Mouse (Mus musculus) neural tube, embryonic 14.5 days (tissue): ENCODE measurements at regions not wholly inside any gene's neighbourhood (a gene's known extent, or its start where the extent isn't known, plus 50 kb on each side); places are given as distances from the start of the nearest gene placed in this dataset.

ENCODE experiments used
- ATAC-seq: fragments of 200-750 bp; cut with Nextera tagmentation; 2 replicates; pipeline ENCODE4 v1.8.0; 2017; ENCODE audit warnings: low read depth, mild to moderate bottlenecking, moderate TSS enrichment, moderate library complexity
- H3K27ac ChIP-seq: fragments of 300-500 bp; sonication (generic); 2 replicates; pipeline ENCODE4 v1.5.1; 2014; ENCODE audit warnings: low read depth, mild to moderate bottlenecking, control low read depth, low read length, moderate library complexity, mixed read lengths
- H3K27me3 ChIP-seq: fragments of 300-500 bp; sonication (generic); 2 replicates; pipeline ENCODE4 v1.6.1; 2014; ENCODE audit warnings: low read length; ENCODE audit not compliant: control insufficient read depth, insufficient read depth
- H3K36me3 ChIP-seq: fragments of 300-500 bp; sonication (generic); 2 replicates; pipeline ENCODE4 v1.6.1; 2014; ENCODE audit warnings: low read length, mixed read lengths; ENCODE audit not compliant: control insufficient read depth, insufficient read depth
- H3K4me1 ChIP-seq: fragments of 300-500 bp; sonication (generic); 2 replicates; pipeline ENCODE4 v1.6.1; 2014; ENCODE audit warnings: low read length; ENCODE audit not compliant: control insufficient read depth, insufficient read depth
- H3K4me2 ChIP-seq: fragments of 300-500 bp; sonication (generic); 2 replicates; pipeline ENCODE4 v1.6.1; 2014; ENCODE audit warnings: mild to moderate bottlenecking, low read depth, low read length, control low read depth
- H3K4me3 ChIP-seq: fragments of 300-500 bp; sonication (generic); 2 replicates; pipeline ENCODE4 v1.5.1; 2014; ENCODE audit warnings: low read depth, low read length, control low read depth, mixed read lengths
- H3K9ac ChIP-seq: fragments of 300-500 bp; sonication (generic); replicated peaks from 2 replicates; pipeline ENCODE4 v1.6.1; 2014; ENCODE audit warnings: low read depth, mild to moderate bottlenecking, control low read depth, low read length, mixed read lengths
- H3K9me3 ChIP-seq: fragments of 300-500 bp; sonication (generic); 2 replicates; pipeline ENCODE4 v1.6.1; 2016; ENCODE audit warnings: low read length; ENCODE audit not compliant: control insufficient read depth
- WGBS: fragments of 180-500 bp; shearing (Covaris S2); extraction: QIAGEN DNeasy Blood & Tissue Kit; methylation state at CpG from one replicate; pipeline ENCODE4 v1.1.7; 2014; 5-methylcytosine and 5-hydroxymethylcytosine counted together

- Histone ChIP-seq H3K9me3 (no peaks in the 10 kb centered on the region), H3K4me3 (no peak overlapping the region), H3K9ac (no peak overlapping the region), H3K4me2 (no peak overlapping the region), H3K27me3 (no peaks in the 10 kb centered on the region), H3K36me3 (no peaks in the 10 kb centered on the region), H3K27ac (no peak overlapping the region), H3K4me1 (no peaks in the 10 kb centered on the region)
- 92% methylated on average over 2 of the region's 2 CpGs for WGBS
- no peak for ATAC-seq
These were observed 104.6 kb upstream of the Smad1 start for GRCm38 (mm10) chr8:79503906-79504305.

- Histone ChIP-seq H3K9ac (no peak overlapping the region), H3K4me3 (no peak overlapping the region), H3K27ac (no peak overlapping the region), H3K27me3 (no peaks in the 10 kb centered on the region), H3K9me3 (no peaks in the 10 kb centered on the region), H3K4me2 (no peak overlapping the region), H3K4me1 (0 out of 2 replicates have a peak, but pooled peaks cover 4% of the 10 kb centered on the region), H3K36me3 (no peaks in the 10 kb centered on the region)
- WGBS, result 81% methylated on average over 4 of the region's 4 CpGs
- ATAC-seq, result no peak
These were observed 102.7 kb upstream of the Smad1 start for GRCm38 (mm10) chr8:79502062-79502461.

GRCm38 (mm10) chr8:79501238-79501637 is 101.9 kb upstream of the Smad1 start:
- H3K27me3 ChIP-seq, result no peaks in the 10 kb centered on the region
- 0 out of 2 replicates have a peak, but pooled peaks cover 4% of the 10 kb centered on the region for H3K4me1 ChIP-seq
- H3K36me3 ChIP-seq, result no peaks in the 10 kb centered on the region
- no peak for ATAC-seq
- no peak overlapping the region for H3K4me3 ChIP-seq
- H3K4me2 ChIP-seq, result no peak overlapping the region
- H3K27ac ChIP-seq, result no peak overlapping the region
- 86% methylated on average over 11 of the region's 11 CpGs for WGBS
- no peak overlapping the region for H3K9ac ChIP-seq
- no peaks in the 10 kb centered on the region for H3K9me3 ChIP-seq

- no peak for ATAC-seq
- 78% methylated on average over 2 of the region's 2 CpGs for WGBS
- H3K9ac ChIP-seq, result no peak overlapping the region
- H3K4me3 ChIP-seq, result no peak overlapping the region
- H3K27me3 ChIP-seq, result no peaks in the 10 kb centered on the region
- H3K4me2 ChIP-seq, result no peak overlapping the region
- H3K27ac ChIP-seq, result no peak overlapping the region
- no peaks in the 10 kb centered on the region for H3K36me3 ChIP-seq
- no peaks in the 10 kb centered on the region for H3K9me3 ChIP-seq
- 0 out of 2 replicates have a peak, but pooled peaks cover 4% of the 10 kb centered on the region for H3K4me1 ChIP-seq
These were observed 99.9 kb upstream of the Smad1 start for GRCm38 (mm10) chr8:79499258-79499657.

DNA sequence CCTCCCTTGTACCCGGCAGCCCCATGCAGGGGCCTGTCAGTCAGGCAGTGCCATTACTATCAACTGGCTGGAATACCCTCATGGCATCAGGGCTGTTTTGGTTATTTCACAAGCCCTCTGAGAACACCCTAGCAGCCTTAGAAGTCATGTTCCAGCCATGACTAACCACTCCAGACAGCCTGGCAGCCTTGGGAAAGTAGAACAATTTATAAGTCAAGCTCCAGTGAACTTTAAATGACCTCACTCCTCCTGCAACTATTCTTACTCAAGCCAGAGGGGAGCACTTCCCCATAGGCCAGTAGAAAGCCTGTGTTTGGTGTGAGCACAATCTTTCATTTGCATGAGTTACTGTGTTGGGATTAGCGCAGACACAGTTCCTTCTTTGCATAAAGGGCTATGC is 99.3 kb upstream of the Smad1 start:
- no peak overlapping the region for H3K4me3 ChIP-seq

GRCm38 (mm10) chr8:79491156-79491698 is 91.9 kb upstream of the Smad1 start:
- no peaks in the 10 kb centered on the region for H3K9me3 ChIP-seq
- H3K4me2 ChIP-seq, result no peak overlapping the region
- no peak overlapping the region for H3K9ac ChIP-seq
- H3K36me3 ChIP-seq, result no peaks in the 10 kb centered on the region
- H3K4me1 ChIP-seq, result no peaks in the 10 kb centered on the region
- no peak overlapping the region for H3K4me3 ChIP-seq
- no peak for ATAC-seq
- no peak overlapping the region for H3K27ac ChIP-seq
- H3K27me3 ChIP-seq, result no peaks in the 10 kb centered on the region
- 59% methylated on average over 10 of the region's 10 CpGs for WGBS

More for the DNA sequence above, 99.3 kb upstream of the Smad1 start:
- Histone ChIP-seq H3K4me1 (0 out of 2 replicates have a peak, but pooled peaks cover 4% of the 10 kb centered on the region), H3K9me3 (no peaks in the 10 kb centered on the region), H3K9ac (no peak overlapping the region), H3K27me3 (no peaks in the 10 kb centered on the region), H3K4me2 (no peak overlapping the region), H3K27ac (no peak overlapping the region), H3K36me3 (no peaks in the 10 kb centered on the region)
- WGBS, result 65% methylated on average over 2 of the region's 2 CpGs
- ATAC-seq, result no peak; the same call in 1 of the 2 replicates

- Histone ChIP-seq H3K27me3 (no peaks in the 10 kb centered on the region), H3K4me1 (no peaks in the 10 kb centered on the region), H3K4me2 (no peak overlapping the region), H3K9ac (no peak overlapping the region), H3K9me3 (no peaks in the 10 kb centered on the region), H3K27ac (no peak overlapping the region), H3K36me3 (no peaks in the 10 kb centered on the region), H3K4me3 (no peak overlapping the region)
- ATAC-seq, result no peak
- WGBS, result 23% methylated on average over 4 of the region's 4 CpGs
These were observed 91.4 kb upstream of the Smad1 start for GRCm38 (mm10) chr8:79490739-79491138.

DNA sequence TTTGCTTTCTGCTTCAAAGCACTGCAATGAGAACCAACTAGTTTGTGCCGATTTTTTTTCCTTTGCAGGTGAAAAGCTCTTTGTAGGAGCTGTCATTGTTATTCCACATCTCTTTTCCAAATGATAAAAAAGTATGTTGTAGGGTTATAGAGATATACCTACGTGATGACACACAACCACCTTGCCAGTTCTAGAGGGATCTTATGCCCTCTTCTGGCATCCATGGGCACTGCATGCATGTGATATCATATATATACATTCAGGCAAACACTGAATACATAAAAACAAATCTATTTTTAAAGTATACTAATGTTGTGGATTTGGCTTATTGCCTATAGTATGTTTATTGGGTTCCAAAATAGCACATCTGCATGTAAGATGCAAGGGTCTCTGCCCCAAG is 89.5 kb upstream of the Smad1 start:
- no peaks in the 10 kb centered on the region for H3K27me3 ChIP-seq
- 74% methylated on average over 2 of the region's 2 CpGs for WGBS
- H3K36me3 ChIP-seq, result no peaks in the 10 kb centered on the region
- no peaks in the 10 kb centered on the region for H3K4me1 ChIP-seq
- no peak for ATAC-seq
- no peak overlapping the region for H3K4me3 ChIP-seq
- H3K27ac ChIP-seq, result no peak overlapping the region
- no peak overlapping the region for H3K9ac ChIP-seq
- no peaks in the 10 kb centered on the region for H3K9me3 ChIP-seq
- no peak overlapping the region for H3K4me2 ChIP-seq

DNA sequence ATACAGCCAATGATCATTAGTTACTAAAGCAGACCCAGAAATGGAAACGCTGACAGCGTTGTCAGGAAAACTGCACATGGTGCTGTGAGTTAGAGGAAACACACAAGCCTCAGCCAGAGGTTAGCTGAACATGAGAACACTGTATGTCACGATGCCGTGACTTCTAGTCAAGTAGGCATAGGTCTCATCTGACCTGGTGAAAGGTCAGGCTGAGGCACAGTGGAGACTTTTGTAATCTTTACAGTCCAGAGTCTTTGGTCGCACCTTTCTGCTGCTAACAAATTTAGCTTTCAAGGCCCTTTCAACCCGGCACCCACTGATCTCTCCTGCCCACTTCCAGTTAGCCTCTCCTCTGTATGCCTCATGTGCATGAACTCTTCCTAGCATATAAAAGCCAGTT is 88.3 kb upstream of the Smad1 start:
- no peaks in the 10 kb centered on the region for H3K27me3 ChIP-seq
- no peaks in the 10 kb centered on the region for H3K4me1 ChIP-seq
- H3K9ac ChIP-seq, result no peak overlapping the region
- 83% methylated on average over 6 of the region's 6 CpGs for WGBS
- no peak overlapping the region for H3K4me3 ChIP-seq
- no peaks in the 10 kb centered on the region for H3K9me3 ChIP-seq
- no peak overlapping the region for H3K27ac ChIP-seq
- H3K36me3 ChIP-seq, result no peaks in the 10 kb centered on the region
- H3K4me2 ChIP-seq, result no peak overlapping the region
- no peak for ATAC-seq
